Mouse (Mus musculus): ENCODE results near the gene Zfp668.

GRCm38 (mm10) chr7:127876467-127877348 lies at the start of gene Zfp668:
- TF ChIP-seq POLR2A (IDR thresholded peaks at IDR 0.05; ENCODE audit: extremely low read depth, insufficient read depth, low read length) (peak; percentile 61), CTCF (IDR thresholded peaks at IDR 0.05; ENCODE audit: extremely low read depth, insufficient read depth, low read length) (no peak)

Data from cortical plate, adult 2 months (tissue).